Mouse (Mus musculus) G1E (cell line): Measurements from ENCODE around the gene Flad1. TPM values are rescaled to one million over a fixed set of nuclear protein-coding genes. Genes with fewer than 3 reads are reported as not detected.
"Not testable (repeated sequence)": the region's sequence is repeated elsewhere in the genome, so short reads cannot be mapped to it uniquely, and the experiment has no call there.

Experiments
- ATAC-seq: 2 replicates; pipeline ENCODE4 v1.8.0; 2016; ENCODE audit warnings: mild to moderate bottlenecking; ENCODE audit not compliant: insufficient number of reproducible peaks, poor library complexity, low FRiP score, severe bottlenecking; ENCODE audit errors: extremely low read depth
- DNase-seq: peaks from one replicate; pipeline ENCODE4 v3.0.0; 2012; ENCODE audit warnings: low spot score
- H3K27me3 ChIP-seq: 2 replicates; pipeline ENCODE4 v1.6.1; 2012; ENCODE audit warnings: mild to moderate bottlenecking, low read length, inconsistent platforms; ENCODE audit not compliant: insufficient read depth
- H3K36me3 ChIP-seq: replicated peaks from 2 replicates; pipeline ENCODE3; 2012; ENCODE audit warnings: mild to moderate bottlenecking, inconsistent platforms
- H3K4me1 ChIP-seq: 2 replicates; pipeline ENCODE4 v1.6.1; 2012; ENCODE audit warnings: low read depth, low read length, inconsistent platforms, mixed read lengths; ENCODE audit not compliant: insufficient read depth
- H3K4me3 ChIP-seq: 2 replicates; pipeline ENCODE4 v1.5.1; 2012; ENCODE audit warnings: low read depth, mild to moderate bottlenecking, inconsistent platforms, low read length, moderate library complexity, mixed read lengths
- H3K9me3 ChIP-seq: replicated peaks from 2 replicates; pipeline ENCODE4 v1.6.1; 2012; ENCODE audit warnings: inconsistent platforms
- CTCF ChIP-seq: IDR thresholded peaks from 2 replicates; pipeline ENCODE4 v1.5.1; 2012; ENCODE audit warnings: low read depth, low read length, inconsistent platforms, mixed read lengths
- GATA1 ChIP-seq: IDR thresholded peaks from 2 replicates; pipeline ENCODE4 v1.6.1; 2012; ENCODE audit warnings: borderline replicate concordance, low read length, inconsistent platforms, mixed read lengths
- GATA2 ChIP-seq: IDR thresholded peaks from 2 replicates; pipeline ENCODE4 v1.6.1; 2012; ENCODE audit warnings: low read depth, low read length, inconsistent platforms, borderline replicate concordance
- POLR2AphosphoS5 ChIP-seq: IDR thresholded peaks from 2 replicates; pipeline ENCODE4 v1.6.1; 2012; ENCODE audit warnings: low read depth, low read length, inconsistent platforms; ENCODE audit not compliant: insufficient replicate concordance
- TAL1 ChIP-seq: conservative IDR thresholded peaks from 2 replicates; pipeline ENCODE4 v1.6.1; 2012; ENCODE audit warnings: low read depth, low read length, inconsistent platforms, mixed read lengths
- polyA plus RNA-seq: library from polyadenylated mRNA; stranded (reverse); fragments of >175 nt; gene quantifications from 2 replicates; pipeline ENCODE4 v1.2.3, GENCODE M21; 2012
- total RNA-seq, 2 experiments: library from RNA; stranded (forward) in 1 of 2; stranded (reverse) in 1 of 2; fragments of 200-1000 nt in 1 of 2; fragments of >200 nt in 1 of 2; fragmentation: Nextera tagmentation in 1 of 2; gene quantifications; 2 replicates each; pipeline ENCODE4 v1.2.3; 2014 to 2017

Gene Flad1
- total and polyA plus RNA-seq, 3 experiments = 17.8 to 22.0 (median 18.0) TPM

GRCm38 (mm10) chr3:89436176-89437113 lies 24.8 kb upstream of the Flad1 start, which contains the start of gene Pbxip1:
Gene Pbxip1 (plus strand): TSS chr3:89436706.
- H3K4me1 ChIP-seq = peaks cover 51% of the 10 kb centered on the region
- TF ChIP-seq GATA2 (no peak), TAL1 (no peak), GATA1 (no peak), POLR2AphosphoS5 (no peak)
- DNase-seq = peak; percentile 92
- no peaks in the 10 kb centered on the region for H3K9me3 ChIP-seq
- H3K4me3 ChIP-seq = peak within 1 kb of the TSS; percentile 68
- H3K27me3 ChIP-seq = no peaks in the 10 kb centered on the region
- ATAC-seq = peak; percentile 75
- H3K36me3 ChIP-seq = peaks cover 66% of the 10 kb centered on the region

GRCm38 (mm10) chr3:89435041-89435440 lies 23.4 kb upstream of the Flad1 start:
- H3K9me3 ChIP-seq = no peaks in the 10 kb centered on the region
- H3K36me3 ChIP-seq = peaks cover 58% of the 10 kb centered on the region
- no peak for TF ChIP-seq TAL1
- TF ChIP-seq CTCF = no peak
- no peak overlapping the region for H3K4me3 ChIP-seq
- no peak for ATAC-seq
- H3K27me3 ChIP-seq = no peaks in the 10 kb centered on the region
- no peak for DNase-seq
- H3K4me1 ChIP-seq = peaks cover 60% of the 10 kb centered on the region

- H3K9me3 ChIP-seq = no peaks in the 10 kb centered on the region
- DNase-seq (no peak), ATAC-seq (no peak)
- H3K4me3 ChIP-seq = no peak overlapping the region
- peaks cover 62% of the 10 kb centered on the region for H3K4me1 ChIP-seq
- H3K27me3 ChIP-seq = no peaks in the 10 kb centered on the region
- TF ChIP-seq POLR2AphosphoS5 (no peak), GATA1 (no peak), CTCF (no peak), TAL1 (no peak), GATA2 (no peak)
- H3K36me3 ChIP-seq = peaks cover 54% of the 10 kb centered on the region
These were observed 22.9 kb upstream of the Flad1 start for GRCm38 (mm10) chr3:89434532-89434931.

- Histone ChIP-seq H3K27me3 (no peaks in the 10 kb centered on the region), H3K4me1 (peaks cover 52% of the 10 kb centered on the region)
- no peak for TF ChIP-seq CTCF
- no peak for TF ChIP-seq GATA1
- TF ChIP-seq TAL1 = no peak
- TF ChIP-seq GATA2 = no peak
- no peak for TF ChIP-seq POLR2AphosphoS5
These were observed 20.9 kb upstream of the Flad1 start for GRCm38 (mm10) chr3:89432606-89433005.

GRCm38 (mm10) chr3:89430171-89431159 lies 18.8 kb upstream of the Flad1 start, which contains the start of gene Pygo2:
Gene Pygo2 (plus strand): TSS chr3:89430214.
- TF ChIP-seq GATA1 = no peak
- Histone ChIP-seq H3K4me3 (peak within 1 kb of the TSS; percentile 96), H3K36me3 (peaks cover 75% of the 10 kb centered on the region), H3K4me1 (peaks cover 52% of the 10 kb centered on the region), H3K9me3 (no peaks in the 10 kb centered on the region), H3K27me3 (no peaks in the 10 kb centered on the region)
- ATAC-seq (peak; percentile 89), DNase-seq (peak; percentile 92)

More at GRCm38 (mm10) chr3:89432606-89433005, 20.9 kb upstream of the Flad1 start:
- H3K4me3 ChIP-seq = no peak overlapping the region
- DNase-seq (no peak), ATAC-seq (no peak)
- H3K9me3 ChIP-seq = no peaks in the 10 kb centered on the region
- H3K36me3 ChIP-seq = peaks cover 56% of the 10 kb centered on the region

GRCm38 (mm10) chr3:89429021-89429420 lies 17.4 kb upstream of the Flad1 start:
- H3K4me3 ChIP-seq, H3K27me3 ChIP-seq, DNase-seq, ATAC-seq, H3K9me3 ChIP-seq: not testable (repeated sequence)
- peaks cover 74% of the 10 kb centered on the region for H3K36me3 ChIP-seq
- H3K4me1 ChIP-seq = peaks cover 60% of the 10 kb centered on the region
